Mouse (Mus musculus) embryonic fibroblast, embryonic 13.5 days (primary cell): ENCODE measurements at regions not wholly inside any gene's neighbourhood (a gene's known extent, or its start where the extent isn't known, plus 50 kb on each side); places are given as distances from the start of the nearest gene placed in this dataset.

Experiments
- H3K27ac ChIP-seq: 2 replicates; pipeline ENCODE4 v1.5.1; 2012; ENCODE audit warnings: low read length, control low read depth, inconsistent platforms; ENCODE audit not compliant: insufficient read depth
- H3K4me1 ChIP-seq: 2 replicates; pipeline ENCODE4 v1.6.1; 2011; ENCODE audit warnings: low read length; ENCODE audit not compliant: control insufficient read depth, insufficient read depth
- H3K4me3 ChIP-seq: 2 replicates; pipeline ENCODE4 v1.5.1; 2011; ENCODE audit warnings: mild to moderate bottlenecking, control low read depth, low read length; ENCODE audit not compliant: insufficient read depth
- CTCF ChIP-seq: IDR thresholded peaks from 2 replicates; pipeline ENCODE4 v1.5.1; 2011; ENCODE audit warnings: mild to moderate bottlenecking, control low read depth, low read length, moderate library complexity, borderline replicate concordance; ENCODE audit not compliant: insufficient read depth
- POLR2A ChIP-seq: IDR thresholded peaks from 2 replicates; pipeline ENCODE4 v1.6.1; 2011; ENCODE audit warnings: low read depth, mild to moderate bottlenecking, control low read depth, low read length, moderate library complexity

- peaks cover 3% of the 10 kb centered on the region for H3K4me1 ChIP-seq
- H3K27ac ChIP-seq, result no peak overlapping the region
- no peak overlapping the region for H3K4me3 ChIP-seq
- no peak for TF ChIP-seq POLR2A
- TF ChIP-seq CTCF, result no peak
Measured at GRCm38 (mm10) chr14:61665815-61666214, 58.6 kb downstream of the Kcnrg start.

DNA sequence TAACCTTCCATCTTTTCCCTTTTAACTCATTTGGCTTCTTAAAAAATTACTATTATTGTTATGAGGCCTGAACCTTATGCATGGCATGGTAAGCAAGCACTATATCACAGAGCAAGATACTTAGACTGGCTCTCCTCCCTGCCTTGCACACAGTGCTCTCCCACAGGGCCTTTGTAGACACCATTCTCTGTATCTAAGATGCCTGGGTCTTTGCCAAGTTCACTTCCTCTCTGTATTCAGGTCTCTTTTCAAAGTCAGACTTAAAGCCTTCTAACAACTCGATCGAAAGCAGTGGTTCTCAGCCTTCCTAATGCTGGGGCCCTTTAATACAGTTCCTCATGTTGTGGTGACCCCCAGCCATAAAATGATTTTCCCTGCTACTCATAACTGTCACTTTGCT, 65.9 kb downstream of the Kcnrg start:
- H3K4me3 ChIP-seq, result no peak overlapping the region
- no peaks in the 10 kb centered on the region for H3K4me1 ChIP-seq
- no peak for TF ChIP-seq POLR2A
- TF ChIP-seq CTCF, result no peak
- no peak overlapping the region for H3K27ac ChIP-seq

GRCm38 (mm10) chr14:61678107-61678506, 70.8 kb downstream of the Kcnrg start:
- TF ChIP-seq POLR2A (no peak), CTCF (no peak)
- Histone ChIP-seq H3K4me1 (no peaks in the 10 kb centered on the region), H3K4me3 (no peak overlapping the region), H3K27ac (no peak overlapping the region)

GRCm38 (mm10) chr14:61680818-61681707, 73.8 kb downstream of the Kcnrg start:
- Histone ChIP-seq H3K4me3 (peak overlapping the region; percentile 76), H3K4me1 (no peaks in the 10 kb centered on the region), H3K27ac (peak overlapping the region; percentile 88)
- TF ChIP-seq CTCF, result no peak
- peak; percentile 76 for TF ChIP-seq POLR2A

GRCm38 (mm10) chr14:61681708-61682701, 74.7 kb downstream of the Kcnrg start:
- Histone ChIP-seq H3K27ac (peak overlapping the region; percentile 82), H3K4me1 (no peaks in the 10 kb centered on the region), H3K4me3 (peak overlapping the region; percentile 76)
- no peak for TF ChIP-seq CTCF
- peak; percentile 50 for TF ChIP-seq POLR2A

- peak overlapping the region; percentile 76 for H3K4me3 ChIP-seq
- peaks cover 4% of the 10 kb centered on the region; the same call in 1 of the 2 replicates for H3K4me1 ChIP-seq
Measured at GRCm38 (mm10) chr14:61682721-61683355, 75.6 kb downstream of the Kcnrg start.

GRCm38 (mm10) chr14:61683356-61683740, 76.1 kb downstream of the Kcnrg start:
- peaks cover 4% of the 10 kb centered on the region; the same call in 1 of the 2 replicates for H3K4me1 ChIP-seq
- peak overlapping the region; percentile 76 for H3K4me3 ChIP-seq
- TF ChIP-seq CTCF, result no peak
- no peak for TF ChIP-seq POLR2A
- H3K27ac ChIP-seq, result peak overlapping the region; percentile 70

More at GRCm38 (mm10) chr14:61682721-61683355, 75.6 kb downstream of the Kcnrg start:
- TF ChIP-seq CTCF (no peak), POLR2A (peak; percentile 34; the same call in 1 of the 2 replicates)
- peak overlapping the region; percentile 70 for H3K27ac ChIP-seq

GRCm38 (mm10) chr14:61683791-61684411, 76.6 kb downstream of the Kcnrg start:
- TF ChIP-seq CTCF (no peak), POLR2A (no peak)
- H3K27ac ChIP-seq, result peak overlapping the region; percentile 70
- peaks cover 4% of the 10 kb centered on the region; the same call in 1 of the 2 replicates for H3K4me1 ChIP-seq
- peak overlapping the region; percentile 2; the same call in 1 of the 2 replicates for H3K4me3 ChIP-seq
